Mouse (Mus musculus) erythroblast, embryonic 14.5 days (primary cell): ENCODE data around the gene Slc9a8. TPM values are rescaled to one million over a fixed set of nuclear protein-coding genes. Genes with fewer than 3 reads are reported as not detected.
"Not testable (repeated sequence)": the region's sequence is repeated elsewhere in the genome, so short reads cannot be mapped to it uniquely, and the experiment has no call there.

Experiments used
- H3K27me3 ChIP-seq: 2 replicates; pipeline ENCODE4 v1.6.1; 2012; ENCODE audit warnings: inconsistent platforms; ENCODE audit not compliant: control insufficient read depth
- H3K36me3 ChIP-seq: 2 replicates; pipeline ENCODE4 v1.6.1; 2012; ENCODE audit warnings: mild to moderate bottlenecking, inconsistent platforms; ENCODE audit not compliant: control insufficient read depth
- H3K4me1 ChIP-seq: 2 replicates; pipeline ENCODE4 v1.6.1; 2012; ENCODE audit warnings: inconsistent platforms; ENCODE audit not compliant: control insufficient read depth
- H3K4me3 ChIP-seq: replicated peaks from 2 replicates; pipeline ENCODE3; 2012; ENCODE audit warnings: moderate library complexity, mild to moderate bottlenecking, inconsistent platforms
- H3K9me3 ChIP-seq: 2 replicates; pipeline ENCODE4 v1.6.1; 2012; ENCODE audit warnings: low read length, inconsistent platforms, mixed read lengths; ENCODE audit not compliant: control insufficient read depth
- GATA1 ChIP-seq: IDR thresholded peaks from 2 replicates; pipeline ENCODE4 v1.6.1; 2012; ENCODE audit warnings: low read length, inconsistent platforms, mixed read lengths
- TAL1 ChIP-seq: IDR thresholded peaks from 3 replicates; pipeline ENCODE4 v1.6.1; 2012; ENCODE audit warnings: low read length, inconsistent platforms, mixed read lengths
- polyA plus RNA-seq: library from polyadenylated mRNA; stranded (reverse); fragments of >175 nt; gene quantifications from 2 replicates; pipeline ENCODE4 v1.2.3, GENCODE M21; 2012

Gene Slc9a8
- polyA plus RNA-seq, 1 experiment, result 0.95 TPM

- H3K27me3 ChIP-seq, result no peaks in the 10 kb centered on the region; the same call in 1 of the 2 replicates
- no peaks in the 10 kb centered on the region for H3K36me3 ChIP-seq
- TF ChIP-seq GATA1 (no peak), TAL1 (no peak)
- H3K4me1 ChIP-seq, result no peaks in the 10 kb centered on the region
- no peaks in the 10 kb centered on the region for H3K9me3 ChIP-seq
- H3K4me3 ChIP-seq, result no peak overlapping the region
Observed at GRCm38 (mm10) chr2:167381596-167381995, 39.9 kb upstream of the Slc9a8 start.

GRCm38 (mm10) chr2:167382389-167382788, 39.1 kb upstream of the Slc9a8 start:
- TF ChIP-seq GATA1 (no peak), TAL1 (no peak)
- Histone ChIP-seq H3K9me3 (no peaks in the 10 kb centered on the region), H3K4me1 (no peaks in the 10 kb centered on the region), H3K4me3 (no peak overlapping the region), H3K27me3 (no peaks in the 10 kb centered on the region; the same call in 1 of the 2 replicates), H3K36me3 (no peaks in the 10 kb centered on the region)

- no peak overlapping the region for H3K4me3 ChIP-seq
- H3K36me3 ChIP-seq, result no peaks in the 10 kb centered on the region
- no peaks in the 10 kb centered on the region for H3K4me1 ChIP-seq
- H3K27me3 ChIP-seq, result no peaks in the 10 kb centered on the region; the same call in 1 of the 2 replicates
- no peak for TF ChIP-seq GATA1
- TF ChIP-seq TAL1, result no peak
- H3K9me3 ChIP-seq, result no peaks in the 10 kb centered on the region
Observed at GRCm38 (mm10) chr2:167383666-167384083, 37.8 kb upstream of the Slc9a8 start.

GRCm38 (mm10) chr2:167386456-167386855, 35.1 kb upstream of the Slc9a8 start:
- Histone ChIP-seq H3K36me3 (no peaks in the 10 kb centered on the region), H3K4me3 (no peak overlapping the region), H3K9me3 (0 out of 2 replicates have a peak, but pooled peaks cover 3% of the 10 kb centered on the region), H3K27me3 (no peaks in the 10 kb centered on the region), H3K4me1 (no peaks in the 10 kb centered on the region)
- TF ChIP-seq TAL1 (no peak), GATA1 (no peak)

GRCm38 (mm10) chr2:167386998-167387397, 34.5 kb upstream of the Slc9a8 start:
- Histone ChIP-seq H3K4me1 (no peaks in the 10 kb centered on the region), H3K9me3 (0 out of 2 replicates have a peak, but pooled peaks cover 3% of the 10 kb centered on the region), H3K4me3 (no peak overlapping the region), H3K27me3 (no peaks in the 10 kb centered on the region), H3K36me3 (no peaks in the 10 kb centered on the region)
- TF ChIP-seq TAL1 (no peak), GATA1 (no peak)

- TF ChIP-seq GATA1, result no peak
- no peak for TF ChIP-seq TAL1
- H3K4me3 ChIP-seq, result no peak overlapping the region
- H3K36me3 ChIP-seq, result no peaks in the 10 kb centered on the region
- no peaks in the 10 kb centered on the region for H3K4me1 ChIP-seq
- H3K9me3 ChIP-seq, result peaks cover 6% of the 10 kb centered on the region; the same call in 1 of the 2 replicates
- no peaks in the 10 kb centered on the region for H3K27me3 ChIP-seq
Observed at GRCm38 (mm10) chr2:167394426-167394825, 27.1 kb upstream of the Slc9a8 start.

GRCm38 (mm10) chr2:167396420-167396819, 25.1 kb upstream of the Slc9a8 start:
- not testable (repeated sequence) for H3K4me1 ChIP-seq, H3K9me3 ChIP-seq, H3K4me3 ChIP-seq, H3K27me3 ChIP-seq, H3K36me3 ChIP-seq

- no peak overlapping the region for H3K4me3 ChIP-seq
- H3K36me3 ChIP-seq, result no peaks in the 10 kb centered on the region
- H3K4me1 ChIP-seq, result no peaks in the 10 kb centered on the region
- TF ChIP-seq GATA1 (no peak), TAL1 (no peak)
- H3K27me3 ChIP-seq, result no peaks in the 10 kb centered on the region
- H3K9me3 ChIP-seq, result peaks cover 3% of the 10 kb centered on the region; the same call in 1 of the 2 replicates
Observed at GRCm38 (mm10) chr2:167399012-167399411, 22.5 kb upstream of the Slc9a8 start.

GRCm38 (mm10) chr2:167399646-167400045, 21.9 kb upstream of the Slc9a8 start:
- Histone ChIP-seq H3K36me3 (no peaks in the 10 kb centered on the region), H3K27me3 (no peaks in the 10 kb centered on the region), H3K9me3 (peaks cover 3% of the 10 kb centered on the region; the same call in 1 of the 2 replicates), H3K4me1 (no peaks in the 10 kb centered on the region), H3K4me3 (no peak overlapping the region)
- TF ChIP-seq TAL1 (no peak), GATA1 (no peak)

- Histone ChIP-seq H3K4me3 (no peak overlapping the region), H3K4me1 (no peaks in the 10 kb centered on the region), H3K9me3 (peaks cover 4% of the 10 kb centered on the region; the same call in 1 of the 2 replicates), H3K27me3 (no peaks in the 10 kb centered on the region), H3K36me3 (no peaks in the 10 kb centered on the region)
- TF ChIP-seq GATA1 (no peak), TAL1 (no peak)
Observed at GRCm38 (mm10) chr2:167403085-167403484, 18.4 kb upstream of the Slc9a8 start.
